Mouse (Mus musculus): ENCODE results near the gene Dusp12. TPM values are rescaled to one million over a fixed set of nuclear protein-coding genes. Genes with fewer than 3 reads are reported as not detected.

Gene Dusp12
- polyA plus RNA-seq (2016; fragmentation: Nextera tagmentation; extraction: Ambion mirVana), result 28.4 and 28.8 TPM in 2 replicates

DNA sequence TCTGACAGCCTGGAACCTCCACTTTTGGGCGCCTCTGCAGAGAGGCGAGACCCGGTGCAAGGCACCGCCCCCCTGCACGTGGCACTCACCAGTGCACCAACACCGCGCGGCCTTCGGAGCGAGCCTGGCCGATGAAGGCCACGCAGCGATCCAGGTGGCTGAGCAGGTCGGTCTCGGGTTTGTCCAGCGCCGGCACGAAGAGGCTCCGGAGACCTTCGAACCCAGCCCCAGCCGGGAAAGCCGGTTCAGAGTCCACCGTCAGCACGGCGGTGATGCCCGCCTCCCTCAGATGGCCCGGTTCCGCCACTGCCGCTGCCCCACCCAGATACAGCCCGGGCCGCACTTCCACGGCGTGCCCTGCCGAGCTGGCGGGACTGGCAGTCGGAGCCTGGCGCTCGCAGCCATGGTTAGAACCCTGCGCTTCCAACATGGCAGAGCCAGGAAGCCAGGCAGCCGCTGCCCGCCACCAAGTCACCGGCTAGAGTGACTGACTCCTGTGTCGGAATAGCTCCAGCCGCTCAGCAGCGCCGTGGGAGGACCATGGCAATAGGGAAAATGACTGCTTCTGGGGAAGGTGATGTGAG is at the start of gene Dusp12, which contains the start of gene Gm26620:
Gene Dusp12 (minus strand): TSS at position 563 of the 584 bp plus-strand sequence.
Gene Gm26620 (plus strand): TSS at position 88 of the 584 bp plus-strand sequence.
- Histone ChIP-seq H3K27ac (ENCODE audit: poor library complexity, severe bottlenecking) (peak within 1 kb of the TSS; percentile 49; the same call in 1 of the 2 replicates), H3K4me1 (replicated peaks) (peaks cover 14% of the 10 kb centered on the region), H3K9ac (peak within 1 kb of the TSS; percentile 93), H3K27me3 (replicated peaks) (no peaks in the 10 kb centered on the region), H3K4me2 (peak within 1 kb of the TSS; percentile 87), H3K36me3 (peaks cover 19% of the 10 kb centered on the region), H3K4me3 (peak within 1 kb of the TSS; percentile 96), H3K9me3 (replicated peaks) (0 out of 2 replicates have a peak, but pooled peaks cover 3% of the 10 kb centered on the region)
- peak; percentile 90 for ATAC-seq (ENCODE audit: insufficient number of reproducible peaks, low FRiP score)
- WGBS, result under 1% methylated on average over 46 of the region's 46 CpGs

DNA sequence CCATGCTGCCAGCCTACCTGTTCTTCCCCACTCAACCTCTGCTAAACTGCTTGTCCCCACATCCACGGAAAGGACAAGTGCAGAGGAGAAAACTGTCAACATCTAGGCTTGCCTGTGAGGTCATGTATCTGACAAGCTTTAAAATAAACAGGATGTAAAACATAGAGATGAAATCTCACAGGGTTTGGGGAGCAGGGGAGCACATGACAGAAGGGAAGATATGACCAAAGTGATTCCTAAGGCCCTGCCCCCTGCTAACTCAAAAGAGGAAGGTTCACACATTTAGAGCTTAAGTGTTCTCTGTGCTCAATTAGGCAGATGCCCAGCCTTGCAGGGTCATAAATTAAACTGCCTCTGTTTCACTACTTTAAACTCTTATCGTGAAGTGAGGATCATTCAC is 49.0 kb upstream of the Dusp12 start:
- Histone ChIP-seq H3K27me3 (replicated peaks) (no peaks in the 10 kb centered on the region), H3K27ac (ENCODE audit: poor library complexity, severe bottlenecking) (no peak overlapping the region), H3K36me3 (no peaks in the 10 kb centered on the region), H3K4me3 (no peak overlapping the region), H3K9me3 (replicated peaks) (0 out of 2 replicates have a peak, but pooled peaks cover 5% of the 10 kb centered on the region), H3K4me1 (replicated peaks) (no peaks in the 10 kb centered on the region), H3K9ac (no peak overlapping the region), H3K4me2 (no peak overlapping the region)
- no peak for ATAC-seq (ENCODE audit: insufficient number of reproducible peaks, low FRiP score)
- WGBS, result 63% methylated on average over 2 of the region's 2 CpGs

- 0 out of 2 replicates have a peak, but pooled peaks cover 5% of the 10 kb centered on the region for H3K9me3 ChIP-seq (replicated peaks)
- no peak for ATAC-seq (ENCODE audit: insufficient number of reproducible peaks, low FRiP score)
- no peaks in the 10 kb centered on the region for H3K4me1 ChIP-seq (replicated peaks)
- no peak overlapping the region for H3K9ac ChIP-seq
- 85% methylated on average over 1 of the region's 1 CpGs for WGBS
- no peak overlapping the region for H3K27ac ChIP-seq (ENCODE audit: poor library complexity, severe bottlenecking)
- H3K4me2 ChIP-seq, result no peak overlapping the region
- no peak overlapping the region for H3K4me3 ChIP-seq
- no peaks in the 10 kb centered on the region for H3K36me3 ChIP-seq
- H3K27me3 ChIP-seq (replicated peaks), result no peaks in the 10 kb centered on the region
Measured at GRCm38 (mm10) chr1:170933940-170934339, 48.6 kb upstream of the Dusp12 start.

GRCm38 (mm10) chr1:170933386-170933920 is 48.1 kb upstream of the Dusp12 start:
- WGBS, result 75% methylated on average over 6 of the region's 6 CpGs
- 0 out of 2 replicates have a peak, but pooled peaks cover 5% of the 10 kb centered on the region for H3K9me3 ChIP-seq (replicated peaks)
- no peak overlapping the region for H3K4me2 ChIP-seq
- no peaks in the 10 kb centered on the region for H3K36me3 ChIP-seq
- H3K27ac ChIP-seq (ENCODE audit: poor library complexity, severe bottlenecking), result no peak overlapping the region
- H3K4me3 ChIP-seq, result no peak overlapping the region
- no peak overlapping the region for H3K9ac ChIP-seq
- ATAC-seq (ENCODE audit: insufficient number of reproducible peaks, low FRiP score), result no peak
- no peaks in the 10 kb centered on the region for H3K4me1 ChIP-seq (replicated peaks)
- no peaks in the 10 kb centered on the region for H3K27me3 ChIP-seq (replicated peaks)

DNA sequence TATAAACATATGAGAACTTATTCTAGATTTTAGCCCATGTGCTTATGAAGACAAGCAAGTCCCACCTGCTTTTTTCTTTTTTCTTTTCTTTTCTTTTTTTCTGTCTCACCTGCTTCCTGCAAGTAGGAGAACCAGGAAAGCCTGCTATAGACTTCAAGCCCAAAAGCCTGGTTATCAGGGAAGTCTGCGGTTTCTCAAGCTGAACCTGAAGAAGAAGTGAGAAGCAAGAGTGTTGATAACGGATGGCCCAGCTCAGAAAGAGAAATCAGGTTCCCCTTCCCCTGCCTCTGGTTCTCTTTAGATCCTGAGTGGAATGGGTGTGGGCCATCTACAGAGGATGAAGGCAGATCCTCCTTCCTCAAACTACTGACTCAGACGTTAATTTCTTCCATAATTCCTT is 46.7 kb upstream of the Dusp12 start:
- 68% methylated on average over 3 of the region's 3 CpGs for WGBS
- Histone ChIP-seq H3K4me2 (no peak overlapping the region), H3K9ac (no peak overlapping the region), H3K27me3 (replicated peaks) (no peaks in the 10 kb centered on the region), H3K4me3 (no peak overlapping the region), H3K4me1 (replicated peaks) (no peaks in the 10 kb centered on the region), H3K9me3 (replicated peaks) (0 out of 2 replicates have a peak, but pooled peaks cover 5% of the 10 kb centered on the region), H3K36me3 (no peaks in the 10 kb centered on the region), H3K27ac (ENCODE audit: poor library complexity, severe bottlenecking) (no peak overlapping the region)
- ATAC-seq (ENCODE audit: insufficient number of reproducible peaks, low FRiP score), result no peak

DNA sequence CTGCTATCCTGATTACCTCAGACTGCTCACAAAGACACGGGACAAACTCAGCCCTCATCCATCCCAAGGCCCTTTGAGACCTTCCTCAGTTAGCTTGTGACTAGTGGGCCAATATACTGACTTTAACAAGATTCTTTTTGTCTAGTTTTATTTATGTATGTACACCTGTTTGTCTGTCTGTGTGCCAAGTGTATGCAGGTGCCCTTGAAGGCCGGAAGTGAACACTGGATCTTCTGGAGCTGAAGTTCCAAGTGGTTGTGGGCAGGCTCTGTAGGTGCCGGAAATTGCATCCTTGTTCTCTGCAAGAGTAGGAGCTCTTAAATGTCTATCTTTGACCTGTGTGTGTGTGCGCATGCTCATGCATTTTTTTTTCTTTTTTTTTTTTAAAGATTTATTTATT is 43.9 kb upstream of the Dusp12 start:
- Histone ChIP-seq H3K4me3 (no peak overlapping the region), H3K9ac (no peak overlapping the region), H3K4me1 (replicated peaks) (no peaks in the 10 kb centered on the region), H3K9me3 (replicated peaks) (no peaks in the 10 kb centered on the region), H3K27ac (ENCODE audit: poor library complexity, severe bottlenecking) (no peak overlapping the region), H3K36me3 (no peaks in the 10 kb centered on the region), H3K4me2 (no peak overlapping the region), H3K27me3 (replicated peaks) (no peaks in the 10 kb centered on the region)
- 84% methylated on average over 4 of the region's 4 CpGs for WGBS
- no peak for ATAC-seq (ENCODE audit: insufficient number of reproducible peaks, low FRiP score)

DNA sequence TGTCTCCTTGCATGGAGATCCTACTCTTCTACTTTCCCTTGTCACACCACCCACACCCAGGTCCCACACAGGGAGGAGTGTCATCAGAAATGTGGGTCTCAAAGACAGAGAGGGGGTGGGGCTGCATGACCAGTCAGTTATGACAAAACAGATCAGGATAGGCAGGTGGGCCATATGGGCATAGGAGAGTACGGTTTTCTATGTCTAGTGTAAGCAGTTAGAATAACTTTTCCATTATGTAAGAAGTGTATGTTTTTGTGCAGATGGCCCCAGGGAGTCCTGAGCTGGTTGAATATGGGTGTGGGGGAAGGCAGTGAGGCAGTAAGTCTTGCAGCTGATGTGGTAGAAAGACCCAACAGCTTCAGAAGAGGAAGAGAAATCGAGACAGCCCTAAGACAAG is 43.1 kb upstream of the Dusp12 start:
- no peaks in the 10 kb centered on the region for H3K27me3 ChIP-seq (replicated peaks)
- no peaks in the 10 kb centered on the region for H3K4me1 ChIP-seq (replicated peaks)
- WGBS, result 65% methylated on average over 2 of the region's 2 CpGs
- H3K4me2 ChIP-seq, result no peak overlapping the region
- no peak for ATAC-seq (ENCODE audit: insufficient number of reproducible peaks, low FRiP score)
- H3K9me3 ChIP-seq (replicated peaks), result no peaks in the 10 kb centered on the region
- no peak overlapping the region for H3K9ac ChIP-seq
- no peak overlapping the region for H3K4me3 ChIP-seq
- H3K27ac ChIP-seq (ENCODE audit: poor library complexity, severe bottlenecking), result no peak overlapping the region
- H3K36me3 ChIP-seq, result no peaks in the 10 kb centered on the region

GRCm38 (mm10) chr1:170927378-170927777 is 42.0 kb upstream of the Dusp12 start, which contains the start of gene Fcrla:
TSS of gene Fcrla (minus strand) at chr1:170927583.
- 76% methylated on average over 3 of the region's 3 CpGs for WGBS
- no peak within 1 kb of the TSS for H3K27ac ChIP-seq (ENCODE audit: poor library complexity, severe bottlenecking)

GRCm38 (mm10) chr1:170926941-170927340 is 41.6 kb upstream of the Dusp12 start:
- no peak for ATAC-seq (ENCODE audit: insufficient number of reproducible peaks, low FRiP score)
- no peak overlapping the region for H3K4me3 ChIP-seq
- H3K27me3 ChIP-seq (replicated peaks), result no peaks in the 10 kb centered on the region
- no peak overlapping the region for H3K4me2 ChIP-seq
- no peak overlapping the region for H3K9ac ChIP-seq
- H3K27ac ChIP-seq (ENCODE audit: poor library complexity, severe bottlenecking), result no peak overlapping the region
- 44% methylated on average over 6 of the region's 6 CpGs for WGBS
- no peaks in the 10 kb centered on the region for H3K36me3 ChIP-seq
- H3K4me1 ChIP-seq (replicated peaks), result no peaks in the 10 kb centered on the region
- no peaks in the 10 kb centered on the region for H3K9me3 ChIP-seq (replicated peaks)

More at GRCm38 (mm10) chr1:170927378-170927777, 42.0 kb upstream of the Dusp12 start, which contains the start of gene Fcrla:
- no peaks in the 10 kb centered on the region for H3K36me3 ChIP-seq
- no peaks in the 10 kb centered on the region for H3K4me1 ChIP-seq (replicated peaks)
- H3K9ac ChIP-seq, result no peak within 1 kb of the TSS
- no peak for ATAC-seq (ENCODE audit: insufficient number of reproducible peaks, low FRiP score)
- H3K9me3 ChIP-seq (replicated peaks), result no peaks in the 10 kb centered on the region
- no peak within 1 kb of the TSS for H3K4me3 ChIP-seq
- no peaks in the 10 kb centered on the region for H3K27me3 ChIP-seq (replicated peaks)
- H3K4me2 ChIP-seq, result no peak within 1 kb of the TSS

GRCm38 (mm10) chr1:170924485-170924884 is 39.1 kb upstream of the Dusp12 start:
- WGBS, result 46% methylated on average over 6 of the region's 6 CpGs

GRCm38 (mm10) chr1:170919308-170919707 is 34.0 kb upstream of the Dusp12 start:
- H3K9me3 ChIP-seq (replicated peaks), result 0 out of 2 replicates have a peak, but pooled peaks cover 4% of the 10 kb centered on the region
- H3K4me1 ChIP-seq (replicated peaks), result peaks cover 11% of the 10 kb centered on the region
- no peak overlapping the region for H3K27ac ChIP-seq (ENCODE audit: poor library complexity, severe bottlenecking)
- H3K36me3 ChIP-seq, result no peaks in the 10 kb centered on the region
- 92% methylated on average over 8 of the region's 8 CpGs for WGBS
- H3K9ac ChIP-seq, result no peak overlapping the region
- no peak overlapping the region for H3K4me2 ChIP-seq
- H3K4me3 ChIP-seq, result no peak overlapping the region
- peaks cover 4% of the 10 kb centered on the region; the same call in 1 of the 2 replicates for H3K27me3 ChIP-seq (replicated peaks)
- no peak for ATAC-seq (ENCODE audit: insufficient number of reproducible peaks, low FRiP score)

More at GRCm38 (mm10) chr1:170924485-170924884, 39.1 kb upstream of the Dusp12 start:
- ATAC-seq (ENCODE audit: insufficient number of reproducible peaks, low FRiP score), result no peak
- 0 out of 2 replicates have a peak overlapping the region, but pooled peaks have one; percentile 14 for H3K4me2 ChIP-seq
- no peak overlapping the region for H3K27ac ChIP-seq (ENCODE audit: poor library complexity, severe bottlenecking)
- no peaks in the 10 kb centered on the region for H3K27me3 ChIP-seq (replicated peaks)
- no peaks in the 10 kb centered on the region for H3K4me1 ChIP-seq (replicated peaks)
- H3K4me3 ChIP-seq, result no peak overlapping the region
- H3K36me3 ChIP-seq, result no peaks in the 10 kb centered on the region
- H3K9me3 ChIP-seq (replicated peaks), result no peaks in the 10 kb centered on the region
- H3K9ac ChIP-seq, result no peak overlapping the region

Data from heart, embryonic 12.5 days (tissue).